ENCODE assay signal across 8 mouse cellular contexts in genomic region chr7:30095551-30096125, GRCm38 (mm10). TPM values are rescaled to one million over a fixed set of nuclear protein-coding genes. Genes with fewer than 3 reads are reported as not detected.
DNase-seq lines count a peak whose midpoint lies in the region; ATAC-seq and TF ChIP-seq lines count a peak whose summit lies in the region.

No protein-coding gene starts in this region.

- peak overlapping the region; percentile 65 for H3K4me2 ChIP-seq in hindbrain, embryonic 16.5 days (ENCODE audit: low read length)
- H3K4me2 ChIP-seq in myocyte (ENCODE audit: low read depth) = peak overlapping the region; percentile 98

- TF ChIP-seq POLR2A in myocyte (IDR thresholded peaks at IDR 0.05; ENCODE audit: insufficient read length, low read depth) = no peak

- H3K36me3 ChIP-seq in hindbrain, embryonic 16.5 days (ENCODE audit: control insufficient read depth, insufficient read depth, low read length) = peaks cover 13% of the 10 kb centered on the region
- H3K36me3 ChIP-seq in myocyte (ENCODE audit: control insufficient read depth, insufficient read depth) = peaks cover 16% of the 10 kb centered on the region

- H3K27me3 ChIP-seq in hindbrain, embryonic 16.5 days (replicated peaks; ENCODE audit: control insufficient read depth, insufficient read depth, low read length) = no peaks in the 10 kb centered on the region
- no peaks in the 10 kb centered on the region for H3K27me3 ChIP-seq in myocyte (ENCODE audit: control insufficient read depth, insufficient read depth, insufficient read length)

- H3K9ac ChIP-seq in hindbrain, embryonic 16.5 days (ENCODE audit: low read depth, low read length) = peak overlapping the region; percentile 59

- H3K27ac ChIP-seq in hindbrain, embryonic 16.5 days (ENCODE audit: low read depth, low read length) = no peak overlapping the region; the same call in 1 of the 2 replicates

- 4% methylated on average over 5 of the region's 5 CpGs for WGBS in hindbrain, embryonic 16.5 days

- peak; percentile 11 to 12 for DNase-seq in kidney, postnatal 4 days
- no peak for DNase-seq in kidney, adult 11 months
- DNase-seq in embryo, embryonic 10 days (ENCODE audit: low spot score) = peak; percentile 24
- DNase-seq in gastrocnemius, adult 8-10 months (ENCODE audit: low spot score in 2 of 2) = no peak
- no peak for DNase-seq in B cell, adult 2 months
- no peak for DNase-seq in adrenal gland, adult 18-20 months (ENCODE audit: low spot score in 2 of 2)

- peaks cover 13% of the 10 kb centered on the region for H3K4me1 ChIP-seq in hindbrain, embryonic 16.5 days (ENCODE audit: control insufficient read depth, insufficient read depth, low read depth, low read length)

- peaks cover 43% of the 10 kb centered on the region for H3K79me2 ChIP-seq in myocyte (ENCODE audit: control insufficient read depth, insufficient read depth)

- no peak for ATAC-seq in hindbrain, embryonic 16.5 days

- no peak overlapping the region for H3ac ChIP-seq in myocyte (ENCODE audit: control insufficient read depth, insufficient read length)

- H3K9me3 ChIP-seq in hindbrain, embryonic 16.5 days (ENCODE audit: control insufficient read depth, low read length) = no peaks in the 10 kb centered on the region

- peak overlapping the region; percentile 66 for H3K4me3 ChIP-seq in hindbrain, embryonic 16.5 days (ENCODE audit: low read length)
- H3K4me3 ChIP-seq in myocyte = peak overlapping the region; percentile 67

TF ChIP-seq in myocyte, 11 proteins besides CTCF, POLR2A, EP300 and RAD21:
- TF ChIP-seq TCF12 (IDR thresholded peaks at IDR 0.05; ENCODE audit: insufficient read depth, poor library complexity, severe bottlenecking) (no peak), POLR2AphosphoS2 (IDR thresholded peaks at IDR 0.05; ENCODE audit: insufficient read length, low read depth) (no peak), MYOG (IDR thresholded peaks at IDR 0.05; ENCODE audit: control insufficient read depth in 1 of 3, insufficient read depth in 1 of 3, insufficient read length in 2 of 3, low read depth in 2 of 3) (no peak), MYOD1 (IDR thresholded peaks at IDR 0.05; ENCODE audit: control insufficient read depth in 1 of 3, insufficient read length in 2 of 3, low read depth in 2 of 3) (no peak), TCF3 (IDR thresholded peaks at IDR 0.05; ENCODE audit: insufficient read length, low read depth) (no peak), REST (IDR thresholded peaks at IDR 0.05; ENCODE audit: insufficient read depth, insufficient read length) (no peak), MAX (IDR thresholded peaks at IDR 0.05; ENCODE audit: low read depth) (no peak), SRF (IDR thresholded peaks at IDR 0.05; ENCODE audit: control insufficient read depth, insufficient read length, low read depth) (no peak), CEBPB (IDR thresholded peaks at IDR 0.05; ENCODE audit: insufficient read depth, poor library complexity, severe bottlenecking) (no peak), E2F4 (IDR thresholded peaks at IDR 0.05; ENCODE audit: insufficient read depth) (no peak), USF1 (IDR thresholded peaks at IDR 0.05; ENCODE audit: low read depth) (no peak)

RNA-seq across cellular contexts. Expression of gene Zfp260, which starts 1.1 kb away (rescaled TPM):
- 69.0 and 75.5 TPM in 2 replicates for polyA plus RNA-seq in hindbrain, embryonic 16.5 days (2015; fragmentation: Nextera tagmentation; extraction: Ambion mirVana)
- 11.3 TPM for polyA plus RNA-seq in myocyte (2012; fragmentation: generic; extraction: Trizol)
- total RNA-seq in gastrocnemius, adult 8-10 months (2022) = 10 to 100 TPM; 34.0 to 49.3 (median 42.0) TPM
- 10 to 100 TPM; 38.4 to 45.1 TPM for total RNA-seq in adrenal gland, adult 18-20 months (2021)

RNA-seq across cellular contexts. Expression of gene Zfp566, which starts 5.3 kb away (rescaled TPM):
- polyA plus RNA-seq in hindbrain, embryonic 16.5 days (2015; fragmentation: Nextera tagmentation; extraction: Ambion mirVana) = 14.4 and 14.9 TPM in 2 replicates
- polyA plus RNA-seq in myocyte (2012; fragmentation: generic; extraction: Trizol) = 4.3 TPM
- 1 to 10 TPM; 2.3 to 3.7 (median 3.0) TPM for total RNA-seq in gastrocnemius, adult 8-10 months (2022)
- total RNA-seq in adrenal gland, adult 18-20 months (2021) = 1 to 10 TPM; 2.9 to 4.1 TPM

RNA-seq across cellular contexts. Expression of gene Gm26920, which starts 5.4 kb away (rescaled TPM):
- polyA plus RNA-seq in hindbrain, embryonic 16.5 days (2015; fragmentation: Nextera tagmentation; extraction: Ambion mirVana) = 0.80 and 1.5 TPM in 2 replicates
- 0.32 TPM for polyA plus RNA-seq in myocyte (2012; fragmentation: generic; extraction: Trizol)
- 1 to 10 TPM in 1 of 4 experiments, not detected in 3; 1.9 TPM for total RNA-seq in gastrocnemius, adult 8-10 months (2022)
- total RNA-seq in adrenal gland, adult 18-20 months (2021) = not detected

RNA-seq across cellular contexts. Expression of gene Zfp82, which starts 22.9 kb away (rescaled TPM):
- polyA plus RNA-seq in hindbrain, embryonic 16.5 days (2015; fragmentation: Nextera tagmentation; extraction: Ambion mirVana) = 11.6 and 13.8 TPM in 2 replicates
- 2.8 TPM for polyA plus RNA-seq in myocyte (2012; fragmentation: generic; extraction: Trizol)
- total RNA-seq in gastrocnemius, adult 8-10 months (2022) = 1 to 10 TPM in 3 of 4 experiments, under 1 TPM in 1; 0.19 to 2.2 (median 1.6) TPM
- total RNA-seq in adrenal gland, adult 18-20 months (2021) = 1 to 10 TPM; 2.0 to 2.3 TPM

RNA-seq across cellular contexts. Expression of gene Zfp382, which starts 26.1 kb away (rescaled TPM):
- 23.7 and 26.9 TPM in 2 replicates for polyA plus RNA-seq in hindbrain, embryonic 16.5 days (2015; fragmentation: Nextera tagmentation; extraction: Ambion mirVana)
- 1.1 TPM for polyA plus RNA-seq in myocyte (2012; fragmentation: generic; extraction: Trizol)
- total RNA-seq in gastrocnemius, adult 8-10 months (2022) = 1 to 10 TPM in 1 of 4 experiments, under 1 TPM in 3; 0.87 to 1.1 (median 0.95) TPM
- 1 to 10 TPM; 3.2 to 5.1 TPM for total RNA-seq in adrenal gland, adult 18-20 months (2021)

Comparison
In these comparisons a context has a peak if more than half of its experiments do, and no peak if none do; other contexts are left out.
1. DNase-seq: peak in kidney, postnatal 4 days (2 of 2) and embryo, embryonic 10 days (single experiment); none in kidney, adult 11 months (single experiment), gastrocnemius, adult 8-10 months (0 of 2), B cell, adult 2 months (0 of 2) and adrenal gland, adult 18-20 months (0 of 2).